Mouse (Mus musculus): ENCODE measurements around the gene Tmem171.

- no peak for TF ChIP-seq POLR2A (IDR thresholded peaks at IDR 0.05; ENCODE audit: borderline replicate concordance, low read depth, low read length)
- no peak for TF ChIP-seq CTCF (IDR thresholded peaks at IDR 0.05; ENCODE audit: low read depth, low read length)
These were observed 1.3 kb downstream of the Tmem171 start for GRCm38 (mm10) chr13:98693316-98693715.
